Mouse (Mus musculus) adipose tissue, adult 10 weeks (tissue): ENCODE data around the gene Ivd. TPM values are rescaled to one million over a fixed set of nuclear protein-coding genes. Genes with fewer than 3 reads are reported as not detected.

Source experiments
- polyA plus RNA-seq: library from polyadenylated mRNA; stranded (reverse); fragments of 350-450 nt; fragmentation: Illumina TruSeq; extraction: RNeasy Lipid Tissue Mini Kit (QIAGEN cat#74804); gene quantifications from one replicate; pipeline ENCODE4 v1.2.3, GENCODE M21; 2014; ENCODE audit warnings: low read depth, low replicate concordance

Gene Ivd
- polyA plus RNA-seq = 187 TPM

DNA sequence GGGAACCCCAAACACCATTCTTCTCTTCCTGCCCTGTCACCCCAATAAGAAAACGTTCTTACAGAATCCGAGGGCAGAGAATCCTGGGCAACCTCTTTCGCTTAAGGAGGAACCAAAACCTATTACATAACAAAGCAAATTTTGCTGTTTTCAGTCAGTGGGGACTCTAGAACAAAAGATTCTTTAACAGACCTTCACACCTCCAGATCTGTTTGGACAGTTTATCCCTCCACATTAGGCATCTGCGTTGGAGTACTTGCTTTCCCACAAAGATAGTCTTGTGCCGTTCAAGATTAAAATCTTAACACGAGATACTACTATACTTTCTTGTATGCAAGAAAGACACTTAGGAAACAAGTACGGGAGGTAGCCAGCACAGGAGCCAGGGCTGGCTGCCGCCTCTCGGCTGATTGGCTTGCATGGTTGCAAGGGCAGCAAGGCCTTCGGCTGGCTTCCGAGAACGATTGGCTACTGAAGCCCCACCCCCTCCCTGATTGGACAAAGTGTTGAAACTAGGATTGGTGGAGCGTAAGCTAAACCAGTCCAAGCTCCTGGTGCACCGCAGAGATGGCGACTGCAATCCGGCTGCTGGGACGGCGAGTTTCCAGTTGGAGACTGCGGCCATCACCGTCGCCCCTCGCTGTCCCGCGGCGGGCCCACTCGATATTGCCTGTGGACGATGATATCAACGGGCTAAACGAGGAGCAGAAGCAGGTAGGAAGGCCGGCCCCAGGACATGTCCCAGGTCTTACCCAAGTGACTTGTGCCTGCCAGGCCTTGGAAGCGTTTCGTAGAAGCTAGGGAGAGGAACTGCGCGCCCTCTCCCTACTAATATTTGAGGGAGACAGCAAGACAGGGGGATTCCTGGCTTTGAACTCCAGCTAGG, at the start of gene Ivd:
Gene Ivd, plus strand, starts transcription at position 501 of the 886 bp plus-strand sequence.

DNA sequence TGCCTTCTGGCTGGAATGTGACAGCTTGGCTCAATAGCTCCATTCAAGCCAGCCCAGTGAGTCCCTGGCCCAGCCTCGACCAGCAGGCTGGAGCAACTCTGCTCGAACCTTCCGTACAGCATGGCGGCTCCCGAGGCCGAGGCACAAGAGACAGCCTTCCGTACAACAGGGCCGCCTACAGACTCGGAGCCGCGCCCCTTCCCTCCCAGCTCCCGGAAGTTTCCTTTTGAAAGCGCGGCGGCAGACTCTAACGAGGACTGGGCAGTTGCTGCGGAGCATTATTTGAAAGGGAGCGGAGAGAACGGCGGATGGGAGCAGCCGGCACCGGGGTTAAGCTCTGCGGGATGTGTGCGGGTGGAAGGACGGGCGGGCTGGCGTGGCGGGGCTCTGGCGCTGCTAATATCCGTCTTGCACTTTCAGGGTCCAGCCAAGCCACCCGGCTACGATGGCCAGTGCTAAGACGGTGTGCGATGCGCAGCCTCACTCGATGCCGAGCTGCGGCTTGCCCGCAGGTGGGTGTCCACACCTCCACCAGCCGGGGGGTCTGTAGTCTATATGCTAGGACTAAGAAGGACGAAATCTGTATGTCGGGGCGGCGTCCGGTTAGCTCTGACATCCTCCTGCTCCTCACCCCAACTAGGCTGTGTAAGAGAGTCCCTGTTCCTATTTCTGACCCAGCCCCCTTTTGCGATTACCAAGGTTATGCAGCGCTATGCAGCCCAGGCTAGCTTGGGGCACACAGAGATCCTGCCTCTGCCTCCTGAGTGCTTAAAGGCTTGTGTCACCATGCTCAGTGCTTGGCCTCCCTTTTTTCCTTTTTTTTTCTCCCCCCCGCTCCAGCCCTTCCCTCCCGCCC, 47.5 kb upstream of the Ivd start, which contains the start of gene Knstrn:
Gene Knstrn, plus strand, starts transcription at position 23 of the 856 bp plus-strand sequence.

DNA sequence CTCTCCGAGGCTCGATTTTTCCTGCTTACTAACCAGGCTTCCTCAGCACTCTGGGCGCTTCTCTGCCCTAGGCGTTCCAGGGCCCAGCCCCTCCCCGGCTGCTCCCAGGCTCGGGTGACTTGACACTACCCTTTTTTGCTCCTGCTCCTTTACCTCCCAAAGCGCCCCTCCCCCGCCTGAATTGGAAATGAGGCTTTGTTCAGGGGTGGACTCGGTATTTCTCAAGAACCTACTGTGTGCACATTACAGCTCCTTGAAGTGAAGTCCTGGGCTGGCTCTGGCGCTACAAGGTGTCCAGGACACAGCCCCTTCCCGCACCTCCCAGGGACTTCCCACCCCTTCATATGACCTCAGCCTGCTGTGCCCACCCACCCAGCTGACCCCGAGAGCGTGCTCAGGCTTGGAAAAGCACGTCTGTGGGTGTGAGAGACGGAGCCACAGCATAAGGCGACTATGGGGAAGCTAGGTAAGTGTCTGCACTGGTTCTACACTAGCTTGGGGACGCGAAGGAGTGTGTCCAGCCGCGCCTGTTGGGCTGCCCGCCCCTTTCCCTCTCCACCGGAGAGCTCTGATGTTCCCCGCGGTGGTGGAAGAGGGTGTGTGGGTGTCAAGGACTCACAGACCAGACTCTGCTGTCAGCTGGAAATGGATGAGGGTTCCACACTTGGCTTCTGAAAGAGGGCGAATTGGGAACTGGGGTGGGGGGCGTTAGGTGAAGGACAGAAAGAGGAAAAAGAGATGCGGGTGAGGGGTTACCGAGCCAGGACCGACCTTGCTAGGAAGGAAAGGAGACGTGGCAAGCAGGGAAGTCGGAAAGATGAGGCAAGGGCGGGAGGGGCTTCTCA, 38.4 kb downstream of the Ivd start, which contains the start of gene Bahd1:
Gene Bahd1, plus strand, starts transcription at position 397 of the 845 bp plus-strand sequence.

DNA sequence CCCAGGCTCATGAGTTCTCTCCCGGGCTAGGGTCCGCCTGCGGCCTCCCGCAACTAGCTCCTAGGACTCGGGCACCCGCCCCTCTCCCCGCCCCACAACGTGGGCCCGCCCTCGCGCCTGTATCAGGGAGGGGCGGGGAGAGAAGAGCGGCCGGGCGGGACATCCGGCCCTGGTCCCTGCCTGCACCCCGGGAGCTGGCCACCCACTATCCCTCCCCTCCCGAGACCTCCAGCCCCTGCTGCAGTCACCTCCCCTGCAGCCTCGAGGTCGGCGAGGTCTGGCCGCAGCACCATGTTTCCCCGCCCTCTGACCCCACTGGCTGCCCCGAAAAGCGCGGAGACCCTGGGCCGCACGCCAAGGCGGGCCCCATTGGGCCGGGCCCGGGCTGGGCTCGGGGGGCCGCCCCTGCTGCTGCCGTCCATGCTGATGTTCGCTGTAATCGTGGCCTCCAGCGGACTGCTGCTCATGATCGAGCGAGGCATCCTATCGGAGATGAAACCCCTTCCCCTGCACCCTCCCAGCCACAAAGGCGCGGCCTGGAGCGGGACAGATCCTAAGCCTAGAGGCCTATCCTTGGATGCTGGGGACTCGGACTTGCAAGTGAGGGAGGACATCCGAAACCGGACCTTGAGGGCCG, 64.7 kb downstream of the Ivd start, which contains the start of gene Chst14:
Gene Chst14, plus strand, starts transcription at position 136 of the 637 bp plus-strand sequence.

Other genes with a start within 250 kb of the Ivd start
- 1.5 TPM for gene Pak6, start 198.7 kb upstream of the Ivd start, polyA plus RNA-seq
- gene Ankrd63, start 158.0 kb upstream of the Ivd start, polyA plus RNA-seq = not detected
- 1.7 TPM for gene Plcb2, start 133.5 kb upstream of the Ivd start, polyA plus RNA-seq
- gene Inafm2, start 116.2 kb upstream of the Ivd start, polyA plus RNA-seq = 20.1 TPM
- gene Ccdc9b, start 99.3 kb upstream of the Ivd start, polyA plus RNA-seq = 13.0 TPM
- gene Phgr1, start 89.2 kb upstream of the Ivd start, polyA plus RNA-seq = not detected
- 1.5 TPM for gene Disp2, start 82.2 kb upstream of the Ivd start, polyA plus RNA-seq
- gene Knstrn, start 48.0 kb upstream of the Ivd start, polyA plus RNA-seq = 6.8 TPM
- gene Bahd1, start 38.4 kb downstream of the Ivd start, polyA plus RNA-seq = 24.3 TPM
- 7.8 TPM for gene Chst14, start 64.5 kb downstream of the Ivd start, polyA plus RNA-seq
- 14.2 TPM for gene Ccdc32, start 167.4 kb downstream of the Ivd start, polyA plus RNA-seq
- gene Rpusd2, start 172.8 kb downstream of the Ivd start, polyA plus RNA-seq = 2.4 TPM
- 0.26 TPM for gene Knl1, start 185.2 kb downstream of the Ivd start, polyA plus RNA-seq